Mouse (Mus musculus) urinary bladder, adult 18-20 months (tissue): ENCODE measurements around the gene F2rl2.
A peak's percentile ranks its signal among the peaks of the same experiment; 100 is the strongest.

Experiments used
- DNase-seq, 2 experiments: peaks; one replicate each; pipeline ENCODE4 v3.0.0; 2022; ENCODE audit warnings: low spot score in 2 of 2, mixed read lengths in 2 of 2

F2rl2 gene

DNA sequence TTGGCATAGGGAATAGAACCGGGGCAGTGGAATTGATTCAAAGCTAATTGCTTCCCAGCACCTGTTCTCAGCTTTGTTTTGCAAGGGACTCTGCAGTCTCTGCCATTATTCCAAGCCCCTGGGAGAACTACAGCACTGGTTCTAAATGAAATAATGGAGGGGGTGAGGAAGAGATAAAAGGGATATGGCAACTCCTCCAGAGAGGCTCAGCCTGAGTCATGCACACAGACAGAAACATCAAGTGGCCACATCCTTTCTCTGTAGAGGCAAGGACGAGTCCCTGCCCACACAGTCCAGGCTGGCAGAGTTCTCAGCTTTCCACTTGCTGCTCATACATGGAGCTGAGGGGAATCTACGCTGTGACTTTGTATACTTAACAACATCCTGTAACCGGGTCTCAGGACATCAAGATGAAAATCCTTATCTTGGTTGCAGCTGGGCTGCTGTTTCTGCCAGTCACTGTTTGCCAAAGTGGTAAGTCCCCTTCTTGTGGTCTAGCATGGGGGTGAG, at the start of gene F2rl2:
TSS of gene F2rl2 (plus strand) at position 200 of the 510 bp plus-strand sequence.
- DNase-seq = no peak

DNA sequence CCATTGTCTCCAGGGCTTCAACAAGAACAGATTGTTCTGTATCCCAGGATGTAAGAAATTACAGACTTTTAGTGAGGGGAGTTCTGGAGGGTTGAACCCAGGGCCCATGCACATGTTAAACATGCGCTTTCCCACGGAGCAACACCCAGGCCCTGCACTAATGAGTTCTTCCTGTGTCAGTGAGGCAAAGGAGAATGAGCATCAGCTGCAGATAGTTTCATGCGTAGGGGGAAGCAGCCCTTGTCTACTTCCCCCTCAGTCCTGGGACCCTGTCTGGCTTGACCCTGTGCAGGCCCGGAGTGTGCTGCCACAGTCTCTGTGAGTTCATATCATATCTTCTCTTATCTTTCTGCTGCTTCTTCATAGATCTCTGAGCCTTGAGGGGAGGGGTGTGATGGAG, 49.4 kb upstream of the F2rl2 start:
- DNase-seq = no peak

DNA sequence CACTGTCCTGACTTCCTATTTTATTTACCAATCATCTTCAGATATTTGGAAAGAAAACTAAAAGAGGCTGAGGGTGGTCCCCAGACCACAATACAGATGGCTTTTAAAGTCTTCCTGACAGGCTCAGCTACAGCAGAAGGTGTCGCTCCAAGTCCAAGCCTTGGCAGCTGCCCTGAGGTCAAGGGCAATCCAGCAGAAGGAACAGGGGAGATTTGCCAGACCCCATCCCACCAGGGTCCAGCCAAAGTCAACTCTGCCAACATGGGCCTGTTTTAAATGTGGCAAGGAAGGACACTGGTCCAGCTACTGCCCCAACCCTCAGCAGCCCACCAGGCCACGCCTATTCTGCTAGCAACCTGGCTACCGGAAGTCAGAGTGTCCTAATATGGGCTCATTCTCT, 46.7 kb upstream of the F2rl2 start:
- DNase-seq = no peak

DNA sequence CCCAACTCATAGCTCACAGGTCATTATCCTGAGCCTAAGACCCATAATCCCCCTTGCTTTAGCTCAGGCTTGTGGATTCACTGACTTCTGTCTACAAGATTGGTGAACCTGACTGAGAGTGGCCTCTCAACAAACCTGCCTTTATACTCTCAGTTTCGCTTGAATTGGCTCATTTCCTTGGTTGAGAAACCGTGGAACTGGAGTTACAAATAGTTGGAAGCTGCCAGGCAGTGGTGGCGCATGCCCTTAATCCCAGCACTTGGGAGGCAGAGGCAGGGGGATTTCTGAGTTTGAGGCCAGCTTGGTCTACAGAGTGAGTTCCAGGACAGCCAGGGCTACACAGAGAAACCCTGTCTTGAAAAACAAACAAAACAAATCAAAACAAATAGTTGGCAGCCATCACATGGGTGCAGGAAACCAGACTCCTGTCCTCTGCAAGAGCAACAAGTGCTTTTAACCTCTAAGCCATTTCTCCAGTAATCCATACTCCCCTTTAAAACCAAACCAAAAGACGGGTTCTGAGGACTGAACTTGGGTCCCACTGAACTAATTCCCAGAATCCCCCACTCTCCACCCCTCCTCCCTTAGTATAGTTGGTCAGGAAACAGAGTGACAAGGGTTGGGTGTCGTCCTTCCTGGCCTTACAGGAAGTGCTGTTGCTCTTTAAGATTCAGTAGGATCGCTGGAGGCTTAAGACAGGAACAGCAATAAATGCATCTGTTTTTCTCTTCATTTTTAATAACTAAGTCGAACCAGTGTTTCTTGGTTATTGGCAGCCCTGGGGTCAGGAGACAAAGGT, 44.6 kb upstream of the F2rl2 start:
- no peak for DNase-seq

DNA sequence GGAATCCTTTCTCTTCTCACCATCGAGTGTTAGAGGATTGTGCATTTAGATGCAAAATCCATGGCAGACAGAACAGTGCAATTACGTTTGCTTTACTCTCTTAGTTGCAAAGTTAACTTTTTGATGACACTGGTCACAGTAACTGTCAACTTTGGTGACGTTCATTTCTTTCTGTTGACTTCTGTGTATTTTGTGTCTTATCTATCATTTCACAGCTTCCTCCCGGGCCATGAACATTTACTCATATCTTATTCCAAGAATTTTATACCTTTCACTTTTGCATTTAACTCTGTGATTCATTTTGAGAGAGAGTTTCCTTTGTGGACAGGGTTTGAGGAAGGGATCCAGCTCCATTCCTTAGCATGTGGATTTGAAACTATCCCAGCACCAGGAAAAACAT, 43.0 kb upstream of the F2rl2 start:
- no peak for DNase-seq

DNA sequence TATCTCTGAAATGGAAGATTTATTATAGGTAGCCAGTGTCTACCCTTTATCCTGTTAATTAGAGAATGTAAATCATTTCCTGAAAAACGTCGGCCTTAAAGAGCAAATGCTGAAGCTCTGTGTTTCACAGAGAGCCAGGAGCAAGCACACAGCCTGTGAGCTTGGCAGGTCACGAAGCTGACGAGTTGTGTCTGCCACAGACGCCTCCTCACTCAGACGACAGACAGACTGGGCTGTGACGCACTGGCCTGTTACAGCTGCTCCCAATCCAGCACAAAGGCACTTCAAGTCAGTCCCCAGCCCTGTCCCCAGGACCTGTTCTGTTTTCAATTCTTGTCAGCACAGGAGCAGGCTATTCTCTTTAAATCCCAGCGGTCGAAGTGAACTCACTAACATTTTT, 41.4 kb upstream of the F2rl2 start:
- DNase-seq = no peak

DNA sequence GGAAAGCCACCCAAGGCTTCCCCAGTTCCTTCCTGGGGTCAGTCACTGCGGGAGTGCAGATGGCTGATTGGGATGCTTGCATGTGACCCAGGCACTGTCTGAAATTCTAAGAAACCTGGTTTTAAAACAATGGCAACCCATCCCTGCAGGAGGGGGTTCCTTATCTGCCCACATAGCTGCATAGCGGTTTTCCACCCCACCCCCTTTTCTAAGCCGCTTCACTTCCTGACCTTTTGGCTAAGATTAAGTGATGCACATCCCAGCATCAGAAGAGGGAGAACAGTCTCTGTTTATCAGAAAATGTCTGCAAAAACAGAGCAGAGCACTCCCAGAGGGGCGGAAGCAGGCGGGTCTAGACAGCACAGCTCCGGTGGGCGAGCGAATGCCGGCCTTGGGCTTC, 39.5 kb upstream of the F2rl2 start:
- DNase-seq = no peak

DNA sequence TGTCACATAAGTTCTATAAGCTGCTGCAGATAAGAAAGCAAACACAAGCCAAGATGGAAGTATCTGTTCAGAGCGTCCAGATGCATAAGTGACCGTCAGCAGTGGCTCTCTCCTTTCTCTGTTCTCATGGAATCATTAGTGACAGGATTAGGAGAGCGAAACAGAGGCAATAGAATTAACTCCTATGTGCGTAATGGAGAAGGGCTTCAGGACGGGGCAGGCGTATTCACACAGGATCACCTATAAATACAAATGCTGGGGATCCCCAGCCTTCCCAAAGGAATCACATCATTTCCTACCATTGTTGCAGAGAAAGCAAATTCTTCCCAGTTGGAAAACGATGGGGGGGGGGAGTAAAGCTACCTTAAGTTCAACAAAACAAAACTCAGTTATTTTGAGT, 37.2 kb upstream of the F2rl2 start:
- DNase-seq = no peak

DNA sequence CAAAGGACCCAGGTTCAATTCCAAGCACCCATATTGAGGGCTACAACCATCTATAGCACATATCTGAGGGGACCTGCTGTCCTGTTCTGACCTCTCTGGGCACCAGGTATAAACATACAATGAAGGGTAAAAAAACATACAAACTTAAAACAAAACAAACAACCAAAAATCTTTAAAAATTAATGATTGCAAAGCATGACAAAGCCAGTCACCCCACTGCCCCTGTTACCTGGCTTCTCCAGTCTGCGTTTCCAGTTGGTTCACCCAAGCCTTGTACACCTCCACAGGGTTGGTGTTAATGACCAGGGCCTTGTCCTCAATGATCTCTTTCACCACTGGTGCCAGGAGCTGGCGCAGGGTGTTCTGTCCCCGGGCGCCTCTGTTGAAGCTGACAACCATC, 32.8 kb upstream of the F2rl2 start:
- no peak for DNase-seq

DNA sequence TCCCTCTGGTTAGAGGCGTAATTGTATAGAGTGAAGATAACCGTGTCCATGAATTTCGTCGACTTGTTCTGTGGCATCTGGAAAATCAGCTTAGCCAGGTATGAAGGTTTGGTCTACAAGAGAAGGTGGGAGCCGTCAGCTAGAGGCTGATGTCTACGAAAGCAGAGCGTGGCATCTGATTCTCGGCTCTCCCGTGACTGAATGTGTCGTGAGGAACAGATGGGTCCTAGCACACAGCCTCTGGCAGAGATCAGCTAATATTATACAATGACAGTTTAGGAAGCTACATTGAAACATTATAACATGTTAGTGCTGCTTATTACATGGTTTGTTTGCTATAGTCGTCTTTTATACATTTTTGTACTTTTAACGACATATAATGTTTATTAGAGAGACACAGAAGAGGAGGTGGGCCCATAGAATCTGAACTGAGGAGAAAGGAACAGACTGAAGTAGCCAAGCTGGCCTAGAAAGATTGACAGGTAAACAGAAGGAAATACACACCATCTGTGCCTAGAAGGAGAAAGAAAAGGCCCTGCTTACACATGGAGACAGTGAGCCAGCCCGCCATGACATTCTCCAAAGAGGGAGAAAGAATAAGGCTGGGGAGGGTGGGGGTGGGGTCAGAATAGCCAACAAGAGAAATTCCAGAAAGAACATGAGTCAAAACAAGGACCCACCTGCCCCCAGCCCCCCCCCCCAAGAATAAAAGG, 30.9 kb upstream of the F2rl2 start:
- DNase-seq = no peak

DNA sequence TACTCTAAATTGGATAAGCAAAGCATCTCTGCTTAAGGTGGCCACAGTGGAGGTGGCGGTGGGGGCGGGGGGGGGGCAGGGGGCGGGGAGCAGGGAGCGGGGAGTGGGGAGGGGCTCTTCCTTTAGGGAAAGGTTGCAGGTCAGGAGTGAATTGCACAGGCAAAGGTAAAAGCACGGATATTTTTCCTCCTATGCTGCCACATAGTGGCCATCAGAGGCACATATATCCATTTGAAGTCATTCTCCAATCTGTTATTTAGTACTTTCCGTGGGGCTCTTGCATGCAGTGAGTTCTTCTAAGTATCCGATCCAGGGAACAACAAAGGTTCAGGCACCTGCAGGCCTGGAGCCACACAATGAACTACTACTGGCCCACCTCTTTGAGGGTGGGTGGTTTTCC, 29.4 kb upstream of the F2rl2 start:
- DNase-seq = peak in 1 of 2 experiments; percentile 4

DNA sequence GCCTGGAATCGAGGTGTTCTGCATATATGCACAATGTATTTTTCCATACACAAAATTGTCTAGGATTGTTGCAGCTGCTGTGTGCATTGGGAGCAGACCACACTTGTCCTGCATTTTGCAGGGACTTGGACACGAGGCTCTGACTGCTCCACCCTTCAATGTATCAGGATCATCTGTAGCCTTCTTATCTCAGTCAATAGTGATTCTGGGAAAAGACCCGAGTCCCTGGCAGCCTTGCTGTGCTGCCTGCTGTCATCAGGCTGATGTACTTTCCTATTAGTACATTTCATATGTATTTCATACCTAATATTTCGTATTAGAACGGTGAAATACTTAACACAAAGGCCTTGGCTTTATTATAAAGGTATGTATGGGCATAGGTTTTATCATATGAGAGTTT, 26.1 kb upstream of the F2rl2 start:
- DNase-seq = no peak

DNA sequence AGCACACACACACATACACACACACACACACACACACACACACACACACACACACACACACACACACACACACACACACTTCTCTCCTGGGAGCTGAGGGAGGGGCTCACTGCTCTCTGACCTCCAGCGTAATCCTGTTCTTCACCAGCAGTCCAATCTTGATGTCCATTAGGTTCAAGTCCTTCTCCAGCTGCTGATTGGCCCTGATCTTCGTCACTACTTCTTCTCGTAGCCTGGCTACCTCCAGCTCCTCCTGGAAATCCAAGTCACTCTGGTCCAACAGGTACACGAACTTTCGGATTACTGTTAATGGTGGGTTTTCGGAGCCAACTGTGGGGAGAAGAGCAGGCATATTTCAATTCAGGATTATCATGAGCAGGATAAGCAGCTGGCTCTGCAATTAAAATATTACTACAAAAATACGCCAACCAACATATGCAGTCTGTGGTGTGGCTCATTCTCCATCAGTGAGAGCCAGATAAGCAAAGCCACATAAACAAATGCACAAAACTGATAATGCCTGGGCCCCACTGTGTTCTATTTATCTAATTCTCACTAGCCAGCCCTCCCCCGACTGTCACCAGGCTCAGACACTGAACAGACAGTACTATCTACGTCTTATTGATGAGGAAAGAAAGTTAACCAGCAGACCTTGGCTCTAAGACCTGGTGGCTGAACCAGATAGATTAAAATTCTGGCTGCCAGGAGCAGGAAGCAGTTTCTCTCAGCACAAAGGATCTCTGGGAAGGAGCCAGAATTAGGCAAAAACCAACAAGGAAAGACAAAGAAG, 25.4 kb upstream of the F2rl2 start:
- DNase-seq = no peak

DNA sequence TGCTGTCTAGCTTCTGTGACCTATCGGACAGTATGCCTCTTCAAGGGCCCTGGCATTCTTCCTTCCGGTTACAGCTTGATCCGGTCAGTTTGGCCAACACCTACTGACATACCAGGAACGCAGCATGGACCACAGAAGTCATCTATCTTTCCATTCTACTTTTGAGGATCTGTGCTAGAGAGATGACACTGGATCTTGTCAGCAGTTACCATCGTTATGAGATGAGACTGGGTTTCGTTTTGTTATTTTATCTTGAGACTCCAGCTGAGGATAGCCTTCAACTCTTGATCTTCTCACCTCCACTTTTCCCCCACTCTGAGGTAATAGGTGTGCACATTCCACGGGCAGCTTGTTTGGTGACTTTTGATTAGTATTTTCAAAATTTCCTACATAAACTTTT, 24.3 kb upstream of the F2rl2 start:
- DNase-seq = no peak

DNA sequence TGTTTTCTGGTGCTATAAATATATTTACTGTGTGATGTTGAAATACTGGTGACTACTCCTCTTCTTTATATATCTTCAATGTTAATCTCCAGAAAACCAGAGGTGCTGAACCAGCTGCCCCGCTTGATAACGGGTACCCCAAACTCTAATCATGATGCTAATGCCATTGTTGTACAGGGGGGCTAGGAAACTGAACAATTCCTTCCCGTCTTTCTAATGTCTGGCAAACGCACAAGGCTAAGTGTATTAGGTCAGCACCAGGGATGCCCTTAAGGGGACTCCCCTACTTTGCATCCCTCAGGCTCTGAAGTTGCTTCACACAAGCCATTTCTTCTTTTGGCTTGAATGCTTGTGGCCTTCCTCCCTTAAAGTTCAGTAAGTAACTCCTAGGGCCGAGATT, 17.6 kb upstream of the F2rl2 start:
- no peak for DNase-seq

DNA sequence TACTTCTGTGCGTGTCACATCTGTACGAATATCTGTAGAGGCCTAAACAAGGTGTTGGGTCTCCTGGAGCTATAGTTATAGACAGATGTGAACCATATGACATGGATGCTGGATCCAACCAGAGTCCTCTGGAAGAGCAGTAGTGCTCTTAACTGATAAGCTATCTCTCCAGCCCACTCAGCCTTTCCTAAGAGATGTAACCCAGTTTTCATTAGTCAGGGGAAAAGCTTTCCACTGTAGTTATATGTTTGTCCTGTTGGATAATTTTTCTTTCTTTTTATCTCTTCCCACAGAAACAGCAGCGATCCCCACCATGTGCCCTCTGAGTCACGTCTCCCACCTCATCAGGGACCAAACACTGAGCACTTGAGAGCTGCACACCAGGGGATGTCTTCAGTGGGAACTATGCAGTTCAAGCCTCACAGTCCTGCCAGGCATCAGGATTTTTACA, 17.1 kb upstream of the F2rl2 start:
- DNase-seq = no peak

DNA sequence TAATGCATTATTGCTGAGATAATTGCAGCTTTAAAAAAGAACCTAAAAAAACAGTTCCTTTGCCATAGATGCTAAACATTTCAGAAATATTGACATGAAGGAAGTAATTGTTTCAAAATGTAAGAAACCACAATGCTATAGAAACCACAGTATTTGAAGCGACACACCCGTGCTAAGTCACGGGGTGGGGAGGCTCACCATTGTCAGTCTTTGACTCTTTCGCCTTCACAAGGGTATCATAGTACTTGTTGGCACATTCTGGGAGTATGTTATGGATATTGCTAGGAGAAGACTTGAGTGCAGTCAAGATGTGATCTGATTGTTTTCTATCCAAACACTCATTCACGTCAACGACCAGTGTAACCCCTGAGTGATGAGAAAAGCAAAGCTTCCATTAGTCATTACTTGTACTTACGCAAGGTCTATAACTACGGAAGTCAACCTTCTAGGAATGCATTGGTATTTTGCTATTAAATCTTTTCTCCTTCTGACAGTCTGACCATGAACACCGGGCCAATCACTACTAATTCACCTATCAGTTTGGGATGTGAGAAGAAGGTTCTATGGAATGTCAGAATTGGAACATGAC, 11.9 kb upstream of the F2rl2 start:
- DNase-seq = no peak

DNA sequence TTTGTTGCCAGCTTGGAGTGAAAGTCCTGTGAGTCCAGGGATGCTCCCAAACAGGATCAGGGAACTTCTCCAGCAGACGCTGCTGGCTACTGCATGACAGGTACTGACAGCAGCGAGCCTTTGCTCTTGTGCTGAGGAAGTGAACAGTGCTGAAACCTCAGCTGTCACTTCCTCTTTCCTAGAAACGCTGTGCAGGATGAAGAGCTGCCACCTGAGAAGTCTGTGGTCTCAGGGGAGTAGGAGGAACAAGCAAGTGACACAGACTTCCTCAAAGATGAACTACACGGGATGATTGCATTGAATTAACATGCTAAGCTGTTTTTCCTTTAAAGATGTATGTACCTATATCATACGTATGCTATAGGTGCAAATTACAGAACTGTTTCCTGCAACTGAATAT, 10.9 kb upstream of the F2rl2 start:
- DNase-seq = no peak

DNA sequence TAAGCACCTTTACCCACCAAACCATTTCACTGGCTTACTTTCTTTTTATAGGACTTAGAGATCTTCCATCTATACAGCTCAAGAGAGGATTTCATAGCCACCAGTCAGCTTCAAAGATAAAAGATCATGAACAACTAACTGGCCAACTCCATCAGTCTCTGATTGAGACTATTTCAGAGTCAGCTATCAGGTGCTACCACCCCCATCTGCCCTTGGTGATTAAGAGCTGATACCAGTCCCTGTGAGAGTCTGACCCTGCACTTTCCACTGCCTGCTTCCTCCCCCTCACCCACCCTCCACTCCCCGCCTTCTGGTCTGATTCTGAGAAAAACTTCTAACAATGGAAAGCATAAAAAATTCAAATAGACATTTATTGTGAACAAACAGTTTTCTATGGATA, 8.1 kb upstream of the F2rl2 start:
- no peak for DNase-seq

DNA sequence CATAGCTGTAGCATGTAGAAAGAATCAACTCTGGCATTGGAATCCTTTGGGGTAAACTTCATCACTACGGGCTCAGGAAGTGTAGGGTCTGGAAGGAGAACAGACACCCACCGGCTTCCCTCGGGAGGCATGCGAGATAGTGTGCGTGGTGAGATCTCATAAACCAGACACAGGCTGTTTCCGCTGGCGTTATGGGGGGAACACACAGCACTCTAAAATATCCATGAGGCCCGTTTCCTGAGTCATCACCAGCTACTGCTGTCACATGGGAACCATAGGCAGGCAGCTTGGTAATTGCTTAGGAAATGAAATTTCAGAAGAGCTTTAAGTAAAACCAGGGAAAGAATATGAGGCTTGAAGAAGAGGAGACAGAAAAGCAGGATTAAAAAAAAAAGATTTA, 4.5 kb upstream of the F2rl2 start:
- DNase-seq = no peak

DNA sequence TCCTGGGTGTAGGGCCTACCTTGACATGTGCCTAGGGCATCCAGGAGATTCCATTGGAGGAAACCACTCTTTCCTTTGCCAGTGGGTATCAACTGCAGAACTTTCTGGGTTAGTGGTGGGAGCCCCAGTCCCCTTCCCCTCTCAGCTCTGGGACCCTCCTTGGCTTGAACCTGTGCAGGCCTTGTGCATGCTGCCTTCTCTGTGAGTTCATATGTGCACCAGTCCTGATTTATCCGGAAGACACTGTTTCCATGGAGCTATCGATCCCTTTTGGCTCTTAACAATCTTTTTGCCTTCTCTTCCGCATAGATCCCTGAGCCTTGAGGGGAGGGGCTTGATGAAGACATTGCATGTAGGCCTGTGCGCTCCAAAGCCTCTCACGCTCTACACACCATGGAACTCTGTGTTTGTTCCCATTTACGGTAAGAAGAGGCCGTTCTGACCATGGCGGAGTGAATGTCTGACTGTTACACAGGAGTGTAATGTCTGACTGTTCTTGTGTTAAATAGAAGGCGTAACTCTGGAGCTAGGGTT, 466 bp upstream of the F2rl2 start:
- DNase-seq = no peak

DNA sequence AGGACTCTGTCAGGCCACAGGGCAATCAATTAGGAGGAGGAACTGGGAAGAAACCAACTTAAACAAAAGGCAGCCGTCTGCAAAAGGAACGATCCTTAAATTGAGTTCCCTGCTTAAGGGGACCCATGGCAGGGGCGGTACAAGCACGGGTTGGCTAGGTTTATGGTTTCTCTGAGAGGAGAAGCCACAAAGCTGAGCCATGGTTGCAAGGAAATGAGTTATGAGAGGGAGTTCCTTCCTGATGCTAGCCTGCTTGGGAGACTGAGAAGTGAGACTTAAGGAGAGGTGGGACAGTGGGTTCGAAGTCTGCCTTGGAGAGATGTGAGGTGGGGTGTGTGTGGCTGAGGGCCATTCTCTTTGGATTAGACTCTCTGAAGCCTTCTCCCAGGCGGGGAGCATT, 1.2 kb downstream of the F2rl2 start:
- no peak for DNase-seq
